Mouse (Mus musculus): Measurements from ENCODE around the gene Dgka.

The Dgka gene

DNA sequence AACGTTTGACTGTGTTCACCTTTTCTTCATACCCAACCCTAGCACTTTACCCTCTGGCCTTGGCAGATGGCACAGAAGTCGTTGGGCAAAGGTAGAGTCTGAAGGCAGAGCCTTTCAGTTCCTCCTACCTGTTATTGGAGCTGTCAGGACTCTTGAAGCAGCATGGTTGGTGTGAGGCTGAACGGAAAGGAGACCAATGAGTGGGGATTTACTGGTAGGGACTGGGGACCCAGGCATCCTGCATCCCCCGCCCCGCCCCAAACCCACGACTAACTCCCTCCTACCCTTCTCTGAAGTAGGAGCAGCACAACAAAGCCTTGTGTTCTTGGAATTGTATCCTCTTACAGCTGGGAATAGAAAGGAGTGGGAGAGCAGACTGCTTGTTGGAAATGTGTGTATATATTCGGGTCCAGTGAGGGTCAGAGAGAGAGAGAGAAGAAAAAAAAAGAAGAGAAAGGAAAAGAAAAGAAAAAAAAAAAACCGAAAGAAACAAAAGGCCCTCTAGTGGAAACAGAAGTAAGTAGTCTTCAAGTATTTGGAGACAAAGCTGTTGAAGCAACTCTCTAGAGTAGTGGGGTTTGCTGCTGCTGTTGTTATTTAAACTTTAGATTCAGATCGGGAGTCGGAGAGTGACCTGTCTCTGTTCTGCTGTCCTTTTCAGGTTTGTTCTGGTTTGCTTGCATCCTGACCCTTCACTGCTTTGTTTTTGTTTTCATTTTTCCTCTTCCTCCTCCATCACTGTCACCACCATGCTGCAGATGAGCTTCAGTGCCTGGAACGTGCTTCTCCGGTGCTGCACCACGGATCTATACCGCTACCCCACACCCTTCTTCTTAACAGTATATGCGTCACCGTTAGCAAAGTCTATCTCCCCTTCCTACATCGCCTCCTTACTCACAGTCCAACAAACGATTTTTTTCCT is at the start of gene Dgka:
Gene Dgka, minus strand, starts transcription at position 176 of the 922 bp plus-strand sequence.
- peak; percentile 2 for DNase-seq (ENCODE audit: low spot score)

DNA sequence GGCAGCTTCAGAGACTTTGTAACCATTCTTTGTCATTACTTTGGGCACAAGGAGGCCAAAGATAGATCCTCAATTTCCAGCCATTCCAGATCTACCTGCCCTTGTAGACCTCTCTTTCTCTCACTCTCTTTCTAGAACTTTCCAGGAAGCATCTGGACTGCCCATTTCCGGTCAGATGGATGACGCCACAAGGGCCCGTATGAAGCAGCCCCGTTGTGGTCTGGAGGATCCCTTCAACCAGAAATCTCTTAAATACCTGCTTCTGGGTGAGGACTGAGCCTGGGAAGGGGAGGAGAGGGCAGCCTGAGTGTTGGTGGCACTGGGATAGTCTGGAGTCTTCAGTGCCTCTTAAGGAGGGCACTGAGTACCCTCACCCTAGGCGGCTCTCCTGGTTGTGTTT is 49.7 kb upstream of the Dgka start:
- DNase-seq (ENCODE audit: low spot score) = no peak

DNA sequence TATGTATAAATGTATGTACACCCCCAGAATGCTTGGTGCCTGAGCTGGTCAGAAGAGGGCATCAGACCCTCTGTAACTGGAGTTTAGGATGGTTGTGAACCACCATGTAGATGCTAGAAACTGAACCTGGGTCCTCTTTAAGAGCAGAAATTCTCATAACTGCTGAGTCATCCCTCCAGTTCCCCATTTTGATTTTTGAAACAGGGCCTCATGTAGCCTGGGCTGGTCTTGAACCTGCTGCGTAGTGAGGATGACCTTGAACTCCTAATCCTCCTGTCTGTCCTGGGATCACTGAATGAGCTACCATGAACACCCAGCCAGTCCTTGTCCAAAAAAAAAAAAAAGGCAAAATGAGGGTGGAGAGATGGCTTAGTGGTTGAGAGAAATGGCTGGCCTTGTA is 48.6 kb upstream of the Dgka start:
- no peak for DNase-seq (ENCODE audit: low spot score)

DNA sequence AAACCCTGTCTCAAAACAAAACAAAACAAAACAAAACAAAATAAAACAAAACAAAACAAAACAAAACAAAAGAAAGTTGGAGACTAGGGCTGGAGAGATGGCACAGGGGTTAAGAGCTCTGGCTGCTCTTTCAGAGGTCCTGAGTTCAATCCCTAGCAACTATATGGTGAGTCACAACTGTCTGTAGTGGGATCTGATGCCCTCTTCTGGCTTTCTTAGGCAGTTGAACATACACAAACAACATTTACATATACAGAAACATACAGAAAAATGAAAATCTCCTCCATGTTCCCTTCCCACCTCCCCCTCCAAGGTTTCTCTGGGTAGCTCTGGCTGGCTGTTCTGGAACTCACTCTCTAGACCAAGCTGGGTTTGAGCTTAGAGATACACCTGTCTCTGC is 47.4 kb upstream of the Dgka start:
- DNase-seq (ENCODE audit: low spot score) = no peak

DNA sequence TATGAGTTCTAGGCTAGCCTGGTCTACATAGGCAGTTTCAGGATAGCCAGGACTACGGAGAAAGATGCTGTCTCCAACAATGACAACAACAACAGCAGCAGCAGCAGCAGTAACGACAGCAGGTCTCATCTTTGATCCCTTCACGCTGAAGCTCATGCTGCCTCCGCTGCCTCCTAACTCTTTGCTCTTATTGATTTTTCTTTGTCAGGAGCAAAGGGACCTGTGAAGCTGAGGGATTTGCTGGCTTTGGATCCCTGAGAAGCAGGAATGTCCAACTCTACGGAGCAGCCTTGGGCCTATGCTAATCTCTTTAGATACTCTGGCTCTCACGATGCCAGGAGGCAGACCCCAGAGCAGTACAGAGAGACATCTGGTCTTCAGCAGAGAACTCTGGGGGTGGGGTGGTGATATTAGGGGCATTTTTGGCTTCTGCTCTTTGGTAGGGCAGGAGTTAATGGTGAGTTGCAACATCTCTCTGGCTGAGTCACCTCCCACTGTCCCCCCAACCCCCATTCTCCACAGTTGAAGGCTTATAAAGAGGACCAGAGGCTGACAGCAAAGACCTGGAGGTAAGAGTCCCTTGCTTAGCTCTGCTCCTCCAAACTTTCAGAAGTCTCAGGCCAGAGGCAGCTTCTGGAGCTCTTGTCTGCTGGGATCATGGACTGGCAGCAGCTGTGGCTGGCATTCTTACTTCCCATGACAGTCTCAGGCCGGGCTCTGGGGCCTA is 45.9 kb upstream of the Dgka start, which contains the start of gene Mmp19:
Gene Mmp19, plus strand, starts transcription at position 513 of the 727 bp plus-strand sequence.
- no peak for DNase-seq (ENCODE audit: low spot score)

DNA sequence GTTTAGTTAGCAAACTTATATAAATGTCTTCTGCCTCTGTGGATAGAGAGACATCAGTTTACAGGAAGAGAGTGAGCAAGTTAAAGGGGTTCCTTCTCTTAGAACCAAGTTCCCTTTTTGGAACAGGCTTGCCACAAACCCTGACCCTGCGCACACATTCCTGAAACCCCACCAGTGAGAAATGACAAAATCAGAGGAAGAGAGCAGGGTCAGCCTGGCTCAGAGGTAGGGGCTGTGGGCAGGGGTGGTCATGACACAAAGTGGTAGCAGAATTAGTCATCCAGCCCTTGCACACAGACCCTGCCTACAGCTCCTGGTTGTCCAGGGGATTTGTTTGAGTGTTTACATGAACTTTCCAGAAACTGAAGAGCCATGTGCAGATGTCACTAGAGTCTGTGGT is 35.5 kb upstream of the Dgka start:
- no peak for DNase-seq (ENCODE audit: low spot score)

DNA sequence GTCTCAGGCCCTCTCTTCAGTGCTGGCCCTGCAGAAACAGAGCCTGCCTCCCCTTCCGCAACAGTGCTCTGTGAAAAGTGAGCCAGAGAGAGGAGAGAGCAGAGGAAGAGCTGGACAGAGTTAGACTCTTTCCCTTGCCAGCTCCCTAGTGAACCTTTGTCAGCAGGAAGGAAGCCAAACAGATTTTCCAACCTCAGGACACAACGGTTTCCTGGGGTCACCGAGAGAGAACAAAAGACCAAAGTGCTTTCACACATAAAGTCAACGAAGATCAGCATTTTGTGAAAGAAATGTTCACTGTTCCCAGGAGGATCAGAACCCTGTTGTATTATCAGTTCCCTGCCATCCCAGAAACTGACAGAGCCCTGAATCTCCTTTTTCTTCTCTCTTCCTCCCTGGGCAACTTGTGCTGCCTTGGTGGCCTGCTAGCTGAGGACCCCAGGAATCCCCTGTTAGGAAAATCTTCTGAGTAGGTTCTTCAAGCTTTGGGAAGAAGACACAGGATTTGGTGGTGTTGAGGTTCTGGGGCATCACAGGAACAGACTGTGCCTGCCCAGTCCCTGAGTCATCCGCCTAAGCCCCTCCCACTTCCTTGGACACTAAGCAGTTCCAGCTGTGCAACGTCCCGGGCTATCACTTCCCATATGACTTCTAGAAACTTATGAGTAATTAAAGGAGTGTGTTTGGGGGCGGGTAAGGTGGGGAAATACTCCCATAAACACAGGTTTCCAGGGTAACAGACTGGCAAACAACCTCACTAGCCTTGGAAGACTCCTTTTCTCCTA is 34.5 kb upstream of the Dgka start:
- peak; percentile 21 for DNase-seq (ENCODE audit: low spot score)

DNA sequence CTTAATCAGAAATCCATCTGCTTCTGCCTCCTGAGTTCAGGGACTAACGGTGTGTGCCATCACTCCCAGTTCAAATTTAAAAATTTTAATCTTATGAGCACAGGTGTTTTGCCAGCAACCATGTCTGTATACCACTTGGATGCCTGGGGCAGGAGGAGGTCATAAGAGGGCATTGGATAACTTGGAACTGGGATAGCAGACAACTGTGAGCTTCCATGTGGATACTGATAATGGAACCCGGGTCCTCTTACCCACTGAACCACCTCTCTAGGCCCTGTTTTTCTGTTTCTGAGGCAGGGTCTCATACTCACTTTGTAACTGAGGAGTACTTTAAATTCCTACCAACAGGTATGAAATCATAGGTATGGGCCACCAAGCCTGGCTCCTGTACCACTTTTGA is 33.8 kb upstream of the Dgka start:
- DNase-seq (ENCODE audit: low spot score) = no peak

DNA sequence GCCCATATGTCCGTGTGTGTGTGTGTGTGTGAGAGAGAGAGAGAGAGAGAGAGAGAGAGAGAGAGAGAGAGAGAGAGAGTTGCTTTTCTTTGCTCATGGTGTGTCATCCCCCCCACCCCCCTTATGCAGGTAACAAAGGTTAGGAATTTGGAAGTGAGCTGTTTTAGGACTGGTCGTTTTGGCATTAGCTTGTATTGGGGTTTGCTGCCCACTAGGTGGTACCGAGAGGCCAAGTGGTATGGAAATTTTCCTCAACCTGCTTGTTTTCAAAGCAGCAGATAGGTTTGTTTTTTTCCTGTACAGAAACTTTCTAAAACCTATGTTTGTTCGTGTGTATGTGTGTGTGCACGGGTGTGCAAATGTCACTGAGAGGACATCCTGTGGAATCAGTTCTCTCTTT is 29.0 kb upstream of the Dgka start:
- no peak for DNase-seq (ENCODE audit: low spot score)

DNA sequence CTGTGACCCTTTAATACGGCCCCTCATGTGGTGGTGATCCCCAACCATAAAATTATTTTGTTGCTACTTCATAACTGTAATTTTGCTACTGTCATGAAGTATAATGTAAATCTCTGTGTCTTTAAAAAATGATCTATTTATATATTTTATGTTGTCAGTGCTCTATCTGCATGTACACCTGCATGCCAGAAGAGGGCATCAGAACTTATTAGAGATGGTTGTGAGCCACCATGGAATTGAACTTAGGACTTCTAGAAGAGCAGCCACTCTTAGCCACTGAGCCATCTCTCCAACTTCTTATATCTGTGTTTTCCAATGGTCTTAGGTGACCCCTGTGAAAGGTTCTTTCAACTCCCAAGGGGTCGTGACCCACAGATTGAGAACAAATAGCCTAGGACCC is 28.2 kb upstream of the Dgka start:
- no peak for DNase-seq (ENCODE audit: low spot score)

DNA sequence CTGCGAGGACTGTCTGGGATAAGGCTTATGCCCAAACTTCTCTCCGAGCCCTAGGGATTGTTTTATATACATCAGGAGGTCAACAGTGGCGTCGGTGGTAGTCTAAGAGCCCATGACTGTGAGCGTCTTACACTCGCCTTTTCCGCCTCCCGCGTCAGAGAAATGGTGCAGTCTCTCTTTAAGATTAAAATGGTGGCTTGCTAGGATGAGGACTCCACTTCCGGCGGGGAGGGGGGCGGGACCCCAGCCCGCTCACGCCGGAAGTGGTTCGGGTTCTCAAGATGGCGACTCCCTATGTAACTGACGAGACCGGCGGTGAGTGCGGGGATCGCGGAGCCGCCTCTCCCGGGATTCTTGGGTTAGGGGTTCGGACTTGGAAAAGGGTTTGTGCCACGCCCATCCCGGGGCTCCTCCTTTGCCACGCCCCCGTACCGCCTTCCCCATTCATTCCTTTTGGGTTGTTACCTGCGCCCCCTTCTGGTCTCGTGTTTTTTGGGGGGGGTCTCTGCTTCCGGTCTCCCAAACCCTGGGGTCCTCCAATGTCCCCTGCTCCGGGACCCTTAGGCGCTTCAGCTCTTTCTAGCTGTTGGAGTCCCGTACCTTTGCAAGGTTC is 3.7 kb upstream of the Dgka start:
- no peak for DNase-seq (ENCODE audit: low spot score)

DNA sequence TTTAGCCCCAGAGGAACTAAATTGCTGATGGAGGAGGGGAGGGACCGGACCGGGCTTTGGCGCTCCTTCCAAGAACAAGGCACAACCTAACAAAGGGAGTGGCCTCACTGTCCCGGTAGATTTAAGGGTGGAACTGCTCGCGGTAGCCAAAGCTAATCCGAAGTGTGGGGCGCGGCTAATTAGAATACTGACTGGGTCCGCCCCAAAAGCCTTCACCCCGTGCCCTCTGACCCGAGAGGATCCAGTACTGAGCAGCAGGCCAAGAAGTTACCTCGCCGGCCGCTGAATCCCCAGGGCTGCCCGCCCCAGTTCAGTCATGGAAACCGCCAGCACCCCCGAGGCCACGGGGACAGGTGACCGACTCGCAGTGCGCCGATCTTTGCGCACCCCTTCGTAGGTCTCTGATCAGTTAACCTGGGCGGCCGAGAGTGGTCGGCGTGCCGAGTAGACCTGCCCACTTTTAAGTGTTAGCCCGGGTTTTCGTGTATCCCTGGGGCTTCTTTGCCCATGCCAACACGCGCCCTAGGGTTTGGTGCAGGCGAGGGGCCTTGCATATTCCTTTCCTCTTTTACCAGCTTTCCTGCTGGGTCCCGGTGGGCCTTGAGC is 3.1 kb upstream of the Dgka start, which contains the start of gene Pym1:
Gene Pym1, plus strand, starts transcription at position 244 of the 606 bp plus-strand sequence.
- DNase-seq (ENCODE audit: low spot score) = peak; percentile 64

DNA sequence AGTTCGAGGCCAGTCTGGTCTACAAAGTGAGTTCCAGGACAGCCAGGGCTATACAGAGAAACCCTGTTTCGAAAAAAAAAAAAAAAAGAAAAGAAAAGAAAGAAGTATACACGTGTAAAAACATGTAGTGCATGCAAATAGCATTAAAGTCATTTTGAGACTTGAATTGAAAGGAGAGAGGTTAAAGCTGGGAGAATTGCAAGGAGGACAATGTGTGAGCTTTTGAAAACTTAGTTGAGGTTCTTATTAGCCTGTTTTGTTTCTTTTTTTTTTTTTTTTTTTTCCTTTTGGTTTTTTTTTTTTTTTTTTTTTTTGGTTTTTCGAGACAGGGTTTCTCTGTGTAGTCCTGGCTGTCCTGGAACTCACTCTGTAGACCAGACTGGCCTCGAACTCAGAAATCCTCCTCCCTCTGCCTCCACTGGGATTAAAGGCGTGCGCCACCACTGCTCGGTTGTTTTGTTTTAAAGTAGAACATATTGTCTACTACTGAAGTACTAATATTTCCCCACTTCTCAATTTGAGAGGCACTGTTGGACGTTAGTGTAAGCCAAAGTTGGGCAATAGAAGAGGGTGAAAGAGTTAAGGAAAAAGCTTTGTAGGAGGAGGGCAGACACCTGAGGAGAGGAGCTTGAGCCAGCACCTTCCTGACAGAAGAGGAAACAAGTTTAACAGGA is 2.5 kb upstream of the Dgka start:
- no peak for DNase-seq (ENCODE audit: low spot score)

DNA sequence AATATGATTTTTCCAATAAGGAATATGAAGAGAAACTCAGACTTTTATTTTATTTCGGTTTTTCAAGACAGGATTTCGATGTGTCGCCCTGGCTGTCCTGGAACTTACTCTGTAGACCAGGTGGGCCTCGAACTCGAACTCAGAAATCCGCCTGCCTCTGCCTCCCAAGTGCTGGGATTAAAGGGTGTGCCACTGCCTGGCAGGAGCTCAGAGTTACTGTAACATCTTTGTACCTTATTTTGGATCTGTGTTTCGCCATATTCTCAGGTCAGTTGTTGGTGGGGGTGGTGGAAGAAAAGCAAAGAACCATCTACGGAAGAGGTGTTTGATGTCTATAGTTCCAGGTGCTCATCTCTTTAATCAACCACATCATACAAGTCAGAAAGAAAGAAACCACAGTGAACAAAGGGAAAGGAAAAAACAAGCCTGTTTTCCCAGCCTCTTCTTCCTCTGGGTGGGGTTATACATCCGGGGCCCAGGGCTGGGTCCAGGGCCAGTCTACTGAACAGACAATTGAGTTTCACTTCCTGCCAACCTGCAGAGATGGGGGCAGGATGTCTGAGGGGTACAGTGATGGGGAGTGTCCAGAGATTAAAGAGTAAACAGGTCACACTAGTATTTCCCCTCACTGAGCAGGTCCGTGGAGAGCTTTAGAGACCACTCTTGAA is 1.4 kb upstream of the Dgka start:
- DNase-seq (ENCODE audit: low spot score) = no peak

DNA sequence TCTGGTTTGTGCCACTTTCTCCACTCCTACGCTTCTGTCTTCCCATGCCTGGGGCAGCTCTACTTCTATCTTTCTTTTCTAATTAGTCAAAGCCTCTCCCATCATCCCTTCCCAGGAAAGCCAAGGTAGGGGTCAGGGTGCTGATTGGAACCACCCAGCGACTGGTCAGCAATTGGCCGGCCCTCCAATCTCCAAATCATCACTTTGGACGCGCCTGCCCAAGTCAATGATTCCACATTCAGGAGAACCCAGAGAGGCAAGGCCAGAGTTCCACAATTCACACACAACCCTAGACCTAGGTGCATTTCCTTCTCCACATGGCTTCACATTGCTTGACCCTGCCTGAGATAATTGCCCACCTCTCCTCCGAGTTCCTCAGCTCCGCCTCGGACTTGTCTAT is 444 bp downstream of the Dgka start:
- DNase-seq (ENCODE audit: low spot score) = peak; percentile 2

DNA sequence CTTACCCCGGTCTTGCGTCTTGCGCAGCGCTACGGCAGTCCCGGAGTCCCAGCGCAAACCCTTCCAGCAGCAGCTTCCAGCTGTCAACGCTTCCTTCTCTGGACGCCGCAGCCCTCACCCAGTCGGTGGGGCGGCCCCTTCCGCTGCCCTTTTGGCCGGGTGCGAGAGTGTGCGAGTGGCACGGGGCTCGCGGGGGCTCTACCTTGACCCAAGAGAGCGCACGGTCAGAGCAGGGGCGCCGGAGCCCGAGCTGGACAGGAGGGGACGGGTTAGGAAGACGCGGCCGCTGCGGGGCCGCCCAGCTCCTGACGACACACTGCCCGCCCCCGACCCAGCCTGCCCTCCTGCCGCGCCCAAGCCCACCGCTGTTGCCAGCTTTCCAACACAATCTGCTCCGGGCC is 864 bp downstream of the Dgka start:
- DNase-seq (ENCODE audit: low spot score) = peak; percentile 49

DNA sequence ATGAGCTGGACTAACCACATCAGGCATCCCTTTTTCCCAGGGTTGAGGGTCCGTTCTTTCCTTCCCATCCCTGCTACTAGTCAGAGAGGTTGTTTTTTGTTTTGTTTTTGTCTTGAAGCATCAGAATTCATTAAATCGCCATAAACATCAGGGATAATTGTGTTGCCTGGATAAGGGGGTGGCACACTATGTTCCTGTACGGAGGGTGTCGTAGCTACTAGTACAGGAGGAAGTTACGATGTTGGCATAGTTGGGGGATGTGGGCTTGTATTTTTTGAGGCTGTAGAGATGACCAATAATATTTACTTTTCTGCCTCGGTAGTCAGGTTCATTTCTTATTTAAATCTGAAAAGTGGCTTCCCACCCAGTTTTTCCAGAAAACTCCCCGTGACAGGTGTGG is 1.4 kb downstream of the Dgka start:
- DNase-seq (ENCODE audit: low spot score) = no peak

DNA sequence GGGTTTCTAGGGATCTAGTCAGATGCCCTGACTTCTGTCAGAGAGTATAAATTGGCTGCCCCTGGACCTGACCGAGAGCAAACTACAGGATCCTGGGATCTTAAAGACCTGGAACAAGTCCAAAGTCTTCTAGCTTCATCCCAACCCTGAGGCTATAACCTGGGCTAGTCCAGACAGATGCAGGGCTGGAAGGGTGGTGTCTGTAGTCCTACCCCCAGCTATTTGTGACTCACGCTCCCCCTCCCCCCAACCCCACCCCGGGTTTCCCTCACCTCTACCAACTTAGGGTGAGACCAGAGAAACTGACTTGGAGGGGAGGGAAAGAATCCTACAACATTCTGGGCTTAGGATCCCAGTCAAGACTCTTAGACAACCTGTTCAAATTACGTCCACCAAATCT is 2.0 kb downstream of the Dgka start:
- no peak for DNase-seq (ENCODE audit: low spot score)

DNA sequence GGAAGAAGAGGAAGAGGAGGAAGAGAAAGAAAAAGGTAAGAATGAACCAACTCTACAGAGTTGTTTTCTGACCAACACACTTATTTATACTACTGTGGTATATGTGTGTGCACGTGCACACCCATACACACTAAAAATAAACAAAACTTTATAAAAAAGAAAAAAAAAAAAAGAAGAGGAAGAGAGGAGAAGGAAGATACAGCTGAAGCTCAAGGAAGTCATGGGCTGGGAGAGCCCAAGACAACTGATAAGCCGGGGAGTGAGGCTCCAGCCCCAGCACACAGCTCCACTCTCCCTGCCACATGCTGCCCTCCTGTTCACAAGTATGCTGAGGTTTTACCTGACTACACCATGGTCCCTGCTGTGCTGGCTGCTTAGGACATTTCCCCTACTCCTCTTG is 4.4 kb downstream of the Dgka start:
- DNase-seq (ENCODE audit: low spot score) = no peak

DNA sequence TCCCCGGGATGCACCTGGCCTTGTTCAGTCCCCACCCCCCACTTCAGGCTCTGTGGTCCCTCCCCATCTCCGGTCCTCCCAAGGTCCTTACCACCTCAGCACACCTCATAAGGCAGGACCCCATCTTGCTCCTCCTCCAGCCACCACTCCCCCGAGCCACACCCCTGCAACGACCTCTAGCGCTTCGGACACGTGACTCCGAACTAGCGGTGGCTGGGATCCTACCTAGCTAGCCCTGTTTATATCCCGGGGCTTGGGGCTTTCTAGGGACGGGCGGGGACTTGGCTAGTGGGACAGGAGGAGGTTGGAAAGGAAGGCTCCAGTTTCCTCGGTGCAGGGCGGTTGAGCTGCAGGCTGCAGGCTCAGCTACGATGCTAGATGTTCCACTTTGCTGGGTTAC is 7.2 kb downstream of the Dgka start:
- DNase-seq (ENCODE audit: low spot score) = no peak

Measured in ovary, postnatal 10 days (tissue).